29 mouse cellular contexts compared by ENCODE assay signal in the genomic region with DNA sequence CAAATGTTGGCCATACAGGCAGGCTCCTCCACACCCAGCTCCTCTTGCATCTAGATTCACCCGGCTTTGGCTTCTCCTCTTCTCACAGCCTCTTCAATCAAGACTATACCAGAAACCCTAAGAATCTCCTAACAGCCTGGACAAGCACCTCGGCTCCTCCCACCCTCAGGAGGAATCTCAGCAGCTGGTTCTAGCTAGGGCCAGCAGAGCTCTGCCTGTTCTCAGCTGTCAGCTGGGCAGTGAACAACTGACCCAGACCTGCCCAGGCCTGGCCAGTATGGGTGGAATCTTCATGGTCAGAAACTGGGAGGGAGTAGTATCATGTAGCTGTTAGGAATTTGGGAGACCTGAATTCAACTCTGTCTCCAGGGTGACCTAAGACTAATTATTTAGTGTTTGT. TPM values are rescaled to one million over a fixed set of nuclear protein-coding genes. Genes with fewer than 3 reads are reported as not detected.
A peak's percentile ranks its signal among the peaks of the same experiment; 100 is the strongest.
DNase-seq lines count a peak whose midpoint lies in the region; ATAC-seq lines count a peak whose summit lies in the region.
"Had no signal": no experiment of that assay in that cellular context is flagged by ENCODE, and none has a peak within 500 bp of the region (broad histone marks: within the 10 kb centered on the region; RNA-seq: fewer than 3 reads in every experiment).

No protein-coding gene starts in this region.

- no peak overlapping the region for H3K4me2 ChIP-seq in intestine, embryonic 14.5 days (ENCODE audit: low read length)
- no peak overlapping the region for H3K4me2 ChIP-seq in intestine, embryonic 15.5 days (replicated peaks)
- H3K4me2 ChIP-seq: embryonic facial prominence, embryonic 15.5 days; neural tube, embryonic 13.5 days had no signal

- H3K27ac ChIP-seq in intestine, embryonic 14.5 days (ENCODE audit: low read depth) = no peak overlapping the region
- H3K27ac ChIP-seq in intestine, embryonic 15.5 days = no peak overlapping the region
- H3K27ac ChIP-seq: embryonic facial prominence, embryonic 15.5 days; forebrain, embryonic 10.5 days; hindbrain, postnatal 0 days; liver, embryonic 14.5 days; midbrain, embryonic 10.5 days; neural tube, embryonic 13.5 days had no signal

- H3K9me3 ChIP-seq in intestine, embryonic 14.5 days (ENCODE audit: control insufficient read depth, low read length) = no peaks in the 10 kb centered on the region
- no peaks in the 10 kb centered on the region for H3K9me3 ChIP-seq in intestine, embryonic 15.5 days
- H3K9me3 ChIP-seq: embryonic facial prominence, embryonic 15.5 days; forebrain, embryonic 10.5 days; midbrain, embryonic 10.5 days; neural tube, embryonic 13.5 days had no signal

- H3K4me1 ChIP-seq in intestine, embryonic 14.5 days (replicated peaks; ENCODE audit: control insufficient read depth, insufficient read depth, low read length) = peaks cover 6% of the 10 kb centered on the region
- H3K4me1 ChIP-seq in intestine, embryonic 15.5 days (replicated peaks) = peaks cover 7% of the 10 kb centered on the region

- WGBS in intestine, embryonic 14.5 days = 22% methylated on average over 2 of the region's 2 CpGs
- 34% methylated on average over 2 of the region's 2 CpGs for WGBS in intestine, embryonic 15.5 days

- no peak overlapping the region for H3K4me3 ChIP-seq in intestine, embryonic 14.5 days (ENCODE audit: low read depth, low read length)
- no peak overlapping the region for H3K4me3 ChIP-seq in intestine, embryonic 15.5 days (replicated peaks)
- H3K4me3 ChIP-seq: embryonic facial prominence, embryonic 15.5 days; forebrain, embryonic 10.5 days; midbrain, embryonic 10.5 days; neural tube, embryonic 13.5 days had no signal

- no peaks in the 10 kb centered on the region for H3K36me3 ChIP-seq in intestine, embryonic 14.5 days (ENCODE audit: control insufficient read depth, insufficient read depth, low read length)
- no peaks in the 10 kb centered on the region for H3K36me3 ChIP-seq in intestine, embryonic 15.5 days
- H3K36me3 ChIP-seq: embryonic facial prominence, embryonic 15.5 days; forebrain, embryonic 10.5 days; midbrain, embryonic 10.5 days had no signal

- DNase-seq in adrenal gland, postnatal 10 days = peak; percentile 31
- no peak for DNase-seq in adrenal gland, adult 2 months
- no peak for DNase-seq in intestine, embryonic 14.5 days (ENCODE audit: low spot score)
- peak; percentile 7 for DNase-seq in lung, postnatal 36 days
- DNase-seq in lung, postnatal 25 days (ENCODE audit: low spot score) = no peak
- peak; percentile 17 for DNase-seq in yolk sac, embryonic 10.5 days (ENCODE audit: low spot score)
- no peak for DNase-seq in liver
- DNase-seq: adrenal gland, postnatal 36 days; cerebellum, adult 9-10 months; kidney, postnatal 10 days; lung, postnatal 14 days; right cerebral cortex, postnatal 25 days; thymus, postnatal 36 days had no signal

- H3K27me3 ChIP-seq in intestine, embryonic 14.5 days (replicated peaks; ENCODE audit: control insufficient read depth, insufficient read depth, low read length) = no peaks in the 10 kb centered on the region
- no peaks in the 10 kb centered on the region for H3K27me3 ChIP-seq in intestine, embryonic 15.5 days (replicated peaks)
- H3K27me3 ChIP-seq: embryonic facial prominence, embryonic 15.5 days; neural tube, embryonic 13.5 days had no signal

- 0 out of 2 replicates have a peak overlapping the region, but pooled peaks have one; percentile 7 for H3K9ac ChIP-seq in intestine, embryonic 14.5 days (ENCODE audit: low read length)
- H3K9ac ChIP-seq in intestine, embryonic 15.5 days = no peak overlapping the region
- H3K9ac ChIP-seq: embryonic facial prominence, embryonic 15.5 days; liver, embryonic 14.5 days; neural tube, embryonic 13.5 days had no signal

- ATAC-seq in intestine, embryonic 14.5 days (replicated peaks; ENCODE audit: low FRiP score, low TSS enrichment, low read depth) = no peak
- no peak for ATAC-seq in intestine, embryonic 15.5 days
- ATAC-seq: hindbrain, postnatal 0 days had no signal

RNA-seq across cellular contexts. Expression of a gene that starts 42.3 kb away (rescaled TPM):
- not detected for total RNA-seq in adrenal gland, postnatal 10 days (2021)
- total RNA-seq in adrenal gland, adult 2 months (2021) = not detected
- not detected in 2 replicates for polyA plus RNA-seq in adrenal gland, adult 2 months (2012; rRNA removed)
- not detected in 2 replicates for polyA plus RNA-seq in intestine, embryonic 14.5 days (2014; fragmentation: Nextera tagmentation; extraction: Ambion mirVana)
- not detected in 2 replicates for polyA plus RNA-seq in intestine, embryonic 15.5 days (2015; fragmentation: Nextera tagmentation; extraction: Ambion mirVana)
- total RNA-seq: adrenal gland, postnatal 36 days; heart, postnatal 10 days; hindbrain, postnatal 0 days; layer of hippocampus, adult 8-10 months; left cerebral cortex, adult 18-20 months; MEL; monocyte, adult 5-6 weeks had no signal
- polyA plus RNA-seq: cortical plate, adult 2 months; embryonic facial prominence, embryonic 15.5 days; forebrain, embryonic 10.5 days; gonadal fat pad, adult 2 months; hindbrain, postnatal 0 days; limb, embryonic 11.5 days; liver, embryonic 14.5 days; midbrain, embryonic 10.5 days; neural tube, embryonic 13.5 days; testis, adult 2 months had no signal

RNA-seq across cellular contexts. Expression of a gene that starts 51.8 kb away (rescaled TPM):
- not detected for total RNA-seq in adrenal gland, postnatal 10 days (2021)
- total RNA-seq in adrenal gland, adult 2 months (2021) = not detected
- polyA plus RNA-seq in adrenal gland, adult 2 months (2012; rRNA removed) = not detected in 2 replicates
- not detected in 2 replicates for polyA plus RNA-seq in intestine, embryonic 14.5 days (2014; fragmentation: Nextera tagmentation; extraction: Ambion mirVana)
- polyA plus RNA-seq in intestine, embryonic 15.5 days (2015; fragmentation: Nextera tagmentation; extraction: Ambion mirVana) = not detected in 2 replicates
- total RNA-seq: adrenal gland, postnatal 36 days; heart, postnatal 10 days; hindbrain, postnatal 0 days; layer of hippocampus, adult 8-10 months; left cerebral cortex, adult 18-20 months; MEL; monocyte, adult 5-6 weeks had no signal
- polyA plus RNA-seq: cortical plate, adult 2 months; forebrain, embryonic 10.5 days; gonadal fat pad, adult 2 months; hindbrain, postnatal 0 days; limb, embryonic 11.5 days; liver, embryonic 14.5 days; midbrain, embryonic 10.5 days; neural tube, embryonic 13.5 days; testis, adult 2 months had no signal

Comparison
In these comparisons a context has a peak if more than half of its experiments do, and no peak if none do; other contexts are left out.
1. DNase-seq: peak in adrenal gland, postnatal 10 days (single experiment), lung, postnatal 36 days (single experiment) and yolk sac, embryonic 10.5 days (single experiment); none in adrenal gland, adult 2 months (single experiment), intestine, embryonic 14.5 days (single experiment), lung, postnatal 25 days (single experiment) and liver (single experiment).